Comparison of ENCODE assay signal across 15 mouse cellular contexts in genomic region chr1:63857933-63858649, GRCm38 (mm10).
DNase-seq lines count a peak whose midpoint lies in the region; ATAC-seq and TF ChIP-seq lines count a peak whose summit lies in the region.
"Had no signal": no experiment of that assay in that cellular context is flagged by ENCODE, and none has a peak within 500 bp of the region (broad histone marks: within the 10 kb centered on the region; RNA-seq: fewer than 3 reads in every experiment).

No protein-coding gene starts in this region.

- no peak for TF ChIP-seq CTCF in intestine, postnatal 0 days (IDR thresholded peaks at IDR 0.05; ENCODE audit: low read depth)

- H3K27me3 ChIP-seq in intestine, embryonic 14.5 days (replicated peaks; ENCODE audit: control insufficient read depth, insufficient read depth, low read length), result no peaks in the 10 kb centered on the region
- H3K27me3 ChIP-seq in intestine, postnatal 0 days (replicated peaks; ENCODE audit: control insufficient read depth, insufficient read depth, low read length), result no peaks in the 10 kb centered on the region
- no peaks in the 10 kb centered on the region for H3K27me3 ChIP-seq in forebrain, embryonic 14.5 days (replicated peaks; ENCODE audit: control insufficient read depth, insufficient read depth, low read length)
- H3K27me3 ChIP-seq: embryonic facial prominence, embryonic 12.5 days had no signal

- DNase-seq in intestine, embryonic 14.5 days (ENCODE audit: low spot score), result peak; percentile 51
- peak; percentile 6 for DNase-seq in MEL-GATA-1-ER (ENCODE audit: extremely low read depth, low read depth)
- peak; percentile 77 for DNase-seq in forebrain, embryonic 14.5 days (ENCODE audit: low spot score)
- DNase-seq in large intestine, adult 2 months (ENCODE audit: low read depth, low spot score), result peak; percentile 4
- no peak for DNase-seq in adrenal gland, adult 18-20 months (ENCODE audit: low spot score in 2 of 2)
- DNase-seq in right cerebral cortex, adult 18-20 months, result no peak
- DNase-seq in kidney, postnatal 4 days, result no peak
- DNase-seq: adrenal gland, postnatal 36 days; cerebellum, adult 8-10 months; thymus, postnatal 4 days had no signal

- H3K36me3 ChIP-seq in intestine, embryonic 14.5 days (ENCODE audit: control insufficient read depth, insufficient read depth, low read length), result no peaks in the 10 kb centered on the region
- H3K36me3 ChIP-seq in intestine, postnatal 0 days (ENCODE audit: control insufficient read depth, insufficient read depth), result no peaks in the 10 kb centered on the region
- no peaks in the 10 kb centered on the region for H3K36me3 ChIP-seq in forebrain, embryonic 14.5 days (ENCODE audit: control insufficient read depth, insufficient read depth, low read length)
- H3K36me3 ChIP-seq: embryonic facial prominence, embryonic 12.5 days had no signal

- no peak overlapping the region for H3K9ac ChIP-seq in intestine, embryonic 14.5 days (ENCODE audit: low read length)
- H3K9ac ChIP-seq in intestine, postnatal 0 days (ENCODE audit: low read depth, low read length), result no peak overlapping the region
- no peak overlapping the region for H3K9ac ChIP-seq in forebrain, embryonic 14.5 days (ENCODE audit: low read length)
- H3K9ac ChIP-seq: embryonic facial prominence, embryonic 12.5 days had no signal

- H3K27ac ChIP-seq in intestine, embryonic 14.5 days (ENCODE audit: low read depth), result no peak overlapping the region
- H3K27ac ChIP-seq in intestine, postnatal 0 days (ENCODE audit: low read depth, low read length), result no peak overlapping the region
- peak overlapping the region; percentile 60 for H3K27ac ChIP-seq in forebrain, embryonic 14.5 days (ENCODE audit: low read depth, low read length)
- H3K27ac ChIP-seq: embryonic facial prominence, embryonic 12.5 days; macrophage had no signal

- no peaks in the 10 kb centered on the region for H3K9me3 ChIP-seq in intestine, embryonic 14.5 days (ENCODE audit: control insufficient read depth, low read length)
- H3K9me3 ChIP-seq in intestine, postnatal 0 days (ENCODE audit: control insufficient read depth), result no peaks in the 10 kb centered on the region
- H3K9me3 ChIP-seq in forebrain, embryonic 14.5 days (replicated peaks; ENCODE audit: control insufficient read depth, low read length), result no peaks in the 10 kb centered on the region
- H3K9me3 ChIP-seq: embryonic facial prominence, embryonic 12.5 days had no signal

- peaks cover 5% of the 10 kb centered on the region for H3K4me1 ChIP-seq in intestine, embryonic 14.5 days (replicated peaks; ENCODE audit: control insufficient read depth, insufficient read depth, low read length)
- H3K4me1 ChIP-seq in intestine, postnatal 0 days (replicated peaks; ENCODE audit: control insufficient read depth, insufficient read depth, low read length), result no peaks in the 10 kb centered on the region
- H3K4me1 ChIP-seq in forebrain, embryonic 14.5 days (ENCODE audit: control insufficient read depth, insufficient read depth, low read length), result peaks cover 12% of the 10 kb centered on the region
- H3K4me1 ChIP-seq: embryonic facial prominence, embryonic 12.5 days had no signal

- ATAC-seq in intestine, embryonic 14.5 days (replicated peaks; ENCODE audit: low FRiP score, low TSS enrichment, low read depth), result no peak; the same call in 1 of the 2 replicates
- ATAC-seq in intestine, postnatal 0 days, result no peak
- ATAC-seq in forebrain, embryonic 14.5 days, result peak; percentile 66
- ATAC-seq: CD4-positive, CD25-positive, alpha-beta regulatory T cell, adult 4 months had no signal

- H3K4me2 ChIP-seq in intestine, embryonic 14.5 days (ENCODE audit: low read length), result no peak overlapping the region
- H3K4me2 ChIP-seq in intestine, postnatal 0 days (replicated peaks; ENCODE audit: low read depth), result no peak overlapping the region
- H3K4me2 ChIP-seq in forebrain, embryonic 14.5 days (ENCODE audit: low read length), result no peak overlapping the region
- H3K4me2 ChIP-seq: embryonic facial prominence, embryonic 12.5 days; liver, embryonic 11.5 days had no signal

- WGBS in intestine, embryonic 14.5 days, result 51% methylated on average over 6 of the region's 6 CpGs
- WGBS in intestine, postnatal 0 days, result 26% methylated on average over 6 of the region's 6 CpGs
- 29% methylated on average over 6 of the region's 6 CpGs for WGBS in forebrain, embryonic 14.5 days
- 27% methylated on average over 6 of the region's 6 CpGs for WGBS in large intestine, adult 2 months

- H3K4me3 ChIP-seq in intestine, embryonic 14.5 days (ENCODE audit: low read depth, low read length), result no peak overlapping the region
- no peak overlapping the region for H3K4me3 ChIP-seq in intestine, postnatal 0 days (ENCODE audit: low read depth, low read length)
- H3K4me3 ChIP-seq in forebrain, embryonic 14.5 days (ENCODE audit: low read depth, low read length), result no peak overlapping the region
- H3K4me3 ChIP-seq: embryonic facial prominence, embryonic 12.5 days had no signal

Comparison
In these comparisons a context has a peak if more than half of its experiments do, and no peak if none do; other contexts are left out.
1. DNase-seq: peak in intestine, embryonic 14.5 days (single experiment), MEL-GATA-1-ER (single experiment), forebrain, embryonic 14.5 days (single experiment) and large intestine, adult 2 months (single experiment); none in adrenal gland, adult 18-20 months (0 of 2), right cerebral cortex, adult 18-20 months (single experiment) and kidney, postnatal 4 days (0 of 2).